Mouse (Mus musculus): Measurements from ENCODE around the gene Man2b2.

GRCm38 (mm10) chr5:36778901-36779300, 51.6 kb downstream of the Man2b2 start:
- no peak for TF ChIP-seq TAL1 (IDR thresholded peaks at IDR 0.05; ENCODE audit: low read length)
- no peak for TF ChIP-seq GATA1 (IDR thresholded peaks at IDR 0.05; ENCODE audit: low read length)
